Mouse (Mus musculus): ENCODE results near the gene Gm43720. TPM values are rescaled to one million over a fixed set of nuclear protein-coding genes. Genes with fewer than 3 reads are reported as not detected.
A peak's percentile ranks its signal among the peaks of the same experiment; 100 is the strongest.

The Gm43720 gene
- polyA plus RNA-seq, 1 experiment from 2014 or later = 0.24 TPM

DNA sequence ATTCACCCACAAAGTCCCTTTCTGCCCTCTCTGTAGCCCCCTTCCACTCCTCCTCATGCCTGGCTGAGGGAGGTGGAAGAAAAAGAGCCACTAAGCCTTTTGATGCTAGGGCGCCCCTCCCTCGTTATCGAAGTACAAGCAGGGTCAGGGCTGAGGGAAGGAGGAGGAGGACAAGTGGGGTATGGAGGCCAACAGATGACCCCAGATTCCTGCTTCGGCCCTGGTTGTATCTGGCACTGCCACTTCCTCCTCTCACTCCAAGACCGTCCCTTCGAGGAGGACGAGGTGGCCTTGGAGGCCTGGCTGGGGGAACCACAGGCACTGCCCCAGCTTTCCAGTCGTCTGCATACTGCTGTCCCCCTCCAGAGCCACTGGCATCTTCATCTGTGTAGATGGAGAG, 5.6 kb downstream of the Gm43720 start:
- H3K27ac ChIP-seq = no peak overlapping the region
- no peak overlapping the region for H3K4me3 ChIP-seq
- H3K4me1 ChIP-seq = peaks cover 28% of the 10 kb centered on the region
- no peak overlapping the region for H3K9ac ChIP-seq
- no peak overlapping the region for H3K4me2 ChIP-seq
- WGBS = 63% methylated on average over 8 of the region's 8 CpGs
- no peak for ATAC-seq (ENCODE audit: borderline replicate concordance, extremely low read depth, low FRiP score, low TSS enrichment)
- H3K36me3 ChIP-seq = no peaks in the 10 kb centered on the region
- peaks cover 11% of the 10 kb centered on the region for H3K27me3 ChIP-seq
- no peaks in the 10 kb centered on the region for H3K9me3 ChIP-seq

DNA sequence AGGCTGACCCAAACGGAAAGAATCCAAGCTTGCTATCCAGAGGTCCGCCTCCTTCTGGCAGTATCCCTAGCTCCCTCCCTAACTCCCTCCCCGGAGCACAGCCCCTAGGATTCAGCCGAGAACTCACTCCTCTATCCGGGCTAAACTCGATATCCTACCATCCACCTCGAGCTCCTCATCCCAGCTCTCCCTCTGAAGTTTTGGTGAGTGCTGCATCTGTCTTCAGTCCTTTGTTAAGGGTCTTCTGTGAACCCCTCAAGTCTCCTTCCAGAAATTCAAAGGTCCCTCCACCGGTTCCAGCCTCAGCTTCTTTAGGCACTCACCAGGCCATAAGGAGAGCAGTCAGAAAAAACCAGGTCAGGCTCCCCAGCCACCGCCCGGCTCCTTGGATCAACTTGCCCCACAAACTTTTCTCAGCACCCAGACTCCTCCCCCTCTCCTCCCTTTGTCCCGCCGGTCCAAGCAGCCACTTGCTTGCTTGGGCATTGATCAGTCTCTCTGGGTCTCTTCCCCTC, 7.3 kb downstream of the Gm43720 start, which contains the start of gene Gal3st4:
Gene Gal3st4 (minus strand): TSS at position 432 of the 515 bp plus-strand sequence.
- H3K4me1 ChIP-seq = peaks cover 17% of the 10 kb centered on the region
- peaks cover 11% of the 10 kb centered on the region for H3K27me3 ChIP-seq
- 5% methylated on average over 12 of the region's 12 CpGs for WGBS
- H3K36me3 ChIP-seq = no peaks in the 10 kb centered on the region
- peak; percentile 33; the same call in 1 of the 2 replicates for ATAC-seq (ENCODE audit: borderline replicate concordance, extremely low read depth, low FRiP score, low TSS enrichment)
- H3K9ac ChIP-seq = 0 out of 2 replicates have a peak within 1 kb of the TSS, but pooled peaks have one; percentile 14
- peak within 1 kb of the TSS; percentile 47 for H3K4me2 ChIP-seq
- H3K27ac ChIP-seq = peak within 1 kb of the TSS; percentile 16; the same call in 1 of the 2 replicates
- no peaks in the 10 kb centered on the region for H3K9me3 ChIP-seq
- H3K4me3 ChIP-seq = peak within 1 kb of the TSS; percentile 24

DNA sequence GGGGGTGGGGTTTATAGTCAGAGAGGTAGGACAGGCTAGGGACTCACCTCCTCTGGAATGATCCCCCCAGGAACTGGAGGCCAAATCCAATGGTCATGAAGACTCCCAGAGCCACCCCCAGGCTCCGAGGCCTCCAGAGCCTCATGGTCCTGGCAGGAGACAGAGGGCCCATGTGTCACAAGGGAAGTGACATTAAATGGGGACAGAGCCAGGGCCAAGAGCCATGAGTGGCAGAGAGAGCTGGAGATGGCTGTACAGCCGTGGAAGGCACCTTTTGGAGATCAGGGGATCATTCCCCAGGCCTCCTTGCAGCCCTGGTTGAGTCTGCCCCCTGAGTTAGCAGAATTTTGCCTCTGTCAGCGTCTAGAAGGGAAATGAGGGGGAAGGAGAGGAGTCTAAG, 8.5 kb downstream of the Gm43720 start:
- H3K36me3 ChIP-seq = 0 out of 2 replicates have a peak, but pooled peaks cover 2% of the 10 kb centered on the region
- H3K27ac ChIP-seq = no peak overlapping the region
- no peak overlapping the region for H3K9ac ChIP-seq
- H3K27me3 ChIP-seq = peaks cover 11% of the 10 kb centered on the region
- no peak for ATAC-seq (ENCODE audit: borderline replicate concordance, extremely low read depth, low FRiP score, low TSS enrichment)
- WGBS = 29% methylated on average over 3 of the region's 3 CpGs
- no peak overlapping the region for H3K4me3 ChIP-seq
- peaks cover 17% of the 10 kb centered on the region for H3K4me1 ChIP-seq
- H3K4me2 ChIP-seq = no peak overlapping the region
- no peaks in the 10 kb centered on the region for H3K9me3 ChIP-seq

DNA sequence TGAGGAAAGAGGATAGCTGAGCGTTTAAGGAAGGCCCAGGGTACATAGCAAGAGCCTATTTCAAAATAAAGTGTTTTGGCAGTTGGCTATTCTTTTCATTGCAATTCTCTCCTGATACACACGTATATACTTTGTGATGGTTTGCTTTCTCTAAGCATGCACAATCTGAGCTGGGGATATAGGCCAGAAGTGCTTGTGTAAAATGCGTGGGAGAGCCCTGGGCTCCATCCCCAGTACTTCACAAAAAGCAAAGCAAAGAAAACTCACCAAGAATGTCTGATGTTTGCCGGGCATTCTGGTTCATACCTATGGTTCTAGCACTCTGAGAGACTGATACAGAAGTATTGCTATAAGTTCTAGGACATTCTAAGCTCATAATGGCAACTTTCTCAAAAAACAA, 10.8 kb downstream of the Gm43720 start:
- Histone ChIP-seq H3K27me3 (peaks cover 11% of the 10 kb centered on the region), H3K36me3 (0 out of 2 replicates have a peak, but pooled peaks cover 4% of the 10 kb centered on the region), H3K9me3 (no peaks in the 10 kb centered on the region), H3K9ac (no peak overlapping the region), H3K4me1 (peaks cover 17% of the 10 kb centered on the region), H3K4me2 (no peak overlapping the region), H3K27ac (no peak overlapping the region), H3K4me3 (no peak overlapping the region)
- WGBS = 73% methylated on average over 4 of the region's 4 CpGs
- no peak for ATAC-seq (ENCODE audit: borderline replicate concordance, extremely low read depth, low FRiP score, low TSS enrichment)

DNA sequence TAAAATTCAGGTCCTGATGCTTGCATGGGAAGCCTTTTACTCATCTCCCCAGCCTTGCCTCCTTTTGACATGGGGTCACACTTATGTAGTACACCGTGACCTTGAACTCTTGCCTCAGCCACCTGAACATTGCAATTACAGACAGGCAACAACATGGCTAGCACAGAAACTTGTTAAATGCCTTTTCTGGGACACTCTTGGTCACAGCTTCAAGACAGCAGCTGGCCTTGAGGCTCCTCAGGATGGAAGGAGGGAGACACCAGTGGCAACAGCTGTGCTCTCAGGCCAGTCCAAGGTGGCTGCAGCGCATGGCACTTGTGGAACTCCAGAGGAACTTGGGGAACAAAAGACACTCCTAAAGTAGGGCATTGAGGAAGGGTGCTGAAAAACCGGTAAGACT, 12.6 kb downstream of the Gm43720 start:
- whole genome bisulfite sequencing = 89% methylated on average over 3 of the region's 3 CpGs
- Histone ChIP-seq H3K4me2 (no peak overlapping the region), H3K9me3 (no peaks in the 10 kb centered on the region)

DNA sequence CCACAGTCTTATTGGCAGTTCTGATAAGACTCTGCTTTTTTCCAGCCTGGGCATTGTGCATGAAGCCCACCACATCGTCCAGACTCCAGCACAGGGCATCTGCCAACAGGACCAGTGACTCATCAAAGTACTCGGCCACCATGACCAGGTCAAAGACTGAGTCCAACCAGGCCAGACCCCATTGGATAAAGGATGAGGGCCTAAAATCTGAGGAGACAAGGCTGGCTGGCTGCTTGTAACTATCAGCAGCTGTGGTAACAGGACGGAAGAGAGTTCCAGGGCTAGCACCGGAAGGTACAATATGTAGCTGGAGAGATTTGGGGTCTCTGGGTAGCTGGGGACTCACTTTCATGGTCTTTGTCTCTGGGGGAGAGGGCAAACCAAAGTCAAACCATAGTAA, 14.0 kb downstream of the Gm43720 start:
- Histone ChIP-seq H3K4me3 (no peak overlapping the region), H3K27ac (no peak overlapping the region), H3K9ac (no peak overlapping the region), H3K27me3 (peaks cover 4% of the 10 kb centered on the region; the same call in 1 of the 2 replicates), H3K4me1 (peaks cover 29% of the 10 kb centered on the region), H3K4me2 (no peak overlapping the region), H3K9me3 (no peaks in the 10 kb centered on the region), H3K36me3 (peaks cover 18% of the 10 kb centered on the region)
- 95% methylated on average over 4 of the region's 4 CpGs for WGBS
- no peak for ATAC-seq (ENCODE audit: borderline replicate concordance, extremely low read depth, low FRiP score, low TSS enrichment)

More for the DNA sequence above, 12.6 kb downstream of the Gm43720 start:
- Histone ChIP-seq H3K36me3 (peaks cover 5% of the 10 kb centered on the region; the same call in 1 of the 2 replicates), H3K27me3 (peaks cover 10% of the 10 kb centered on the region), H3K27ac (no peak overlapping the region), H3K4me1 (peaks cover 23% of the 10 kb centered on the region), H3K9ac (no peak overlapping the region), H3K4me3 (no peak overlapping the region)
- no peak for ATAC-seq (ENCODE audit: borderline replicate concordance, extremely low read depth, low FRiP score, low TSS enrichment)

DNA sequence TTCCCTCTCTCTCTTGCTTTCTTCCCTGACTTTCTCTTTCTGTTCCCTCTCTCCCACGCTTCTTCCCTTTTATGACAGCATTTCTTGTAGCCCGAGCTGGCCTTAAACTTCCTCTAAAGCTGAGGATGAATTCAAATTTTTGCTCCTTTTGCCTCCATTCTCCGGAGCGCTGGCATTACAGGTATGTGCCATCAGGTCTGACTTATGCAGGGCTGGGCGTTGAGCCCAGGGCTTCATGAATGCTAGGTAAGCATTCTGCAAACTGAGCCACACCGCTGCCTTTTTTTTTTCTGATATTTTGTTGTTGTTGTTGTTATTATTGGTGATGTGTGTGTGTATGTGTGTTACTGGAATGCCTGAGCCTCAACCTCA, 15.6 kb downstream of the Gm43720 start:
- H3K27me3 ChIP-seq = no peaks in the 10 kb centered on the region
- no peaks in the 10 kb centered on the region for H3K9me3 ChIP-seq
- H3K36me3 ChIP-seq = peaks cover 33% of the 10 kb centered on the region
- H3K9ac ChIP-seq = peak overlapping the region; percentile 93
- peaks cover 29% of the 10 kb centered on the region for H3K4me1 ChIP-seq
- H3K4me3 ChIP-seq = peak overlapping the region; percentile 83
- ATAC-seq (ENCODE audit: borderline replicate concordance, extremely low read depth, low FRiP score, low TSS enrichment) = no peak
- peak overlapping the region; percentile 92 for H3K4me2 ChIP-seq
- H3K27ac ChIP-seq = peak overlapping the region; percentile 16; the same call in 1 of the 2 replicates
- 14% methylated on average over 6 of the region's 6 CpGs for WGBS

DNA sequence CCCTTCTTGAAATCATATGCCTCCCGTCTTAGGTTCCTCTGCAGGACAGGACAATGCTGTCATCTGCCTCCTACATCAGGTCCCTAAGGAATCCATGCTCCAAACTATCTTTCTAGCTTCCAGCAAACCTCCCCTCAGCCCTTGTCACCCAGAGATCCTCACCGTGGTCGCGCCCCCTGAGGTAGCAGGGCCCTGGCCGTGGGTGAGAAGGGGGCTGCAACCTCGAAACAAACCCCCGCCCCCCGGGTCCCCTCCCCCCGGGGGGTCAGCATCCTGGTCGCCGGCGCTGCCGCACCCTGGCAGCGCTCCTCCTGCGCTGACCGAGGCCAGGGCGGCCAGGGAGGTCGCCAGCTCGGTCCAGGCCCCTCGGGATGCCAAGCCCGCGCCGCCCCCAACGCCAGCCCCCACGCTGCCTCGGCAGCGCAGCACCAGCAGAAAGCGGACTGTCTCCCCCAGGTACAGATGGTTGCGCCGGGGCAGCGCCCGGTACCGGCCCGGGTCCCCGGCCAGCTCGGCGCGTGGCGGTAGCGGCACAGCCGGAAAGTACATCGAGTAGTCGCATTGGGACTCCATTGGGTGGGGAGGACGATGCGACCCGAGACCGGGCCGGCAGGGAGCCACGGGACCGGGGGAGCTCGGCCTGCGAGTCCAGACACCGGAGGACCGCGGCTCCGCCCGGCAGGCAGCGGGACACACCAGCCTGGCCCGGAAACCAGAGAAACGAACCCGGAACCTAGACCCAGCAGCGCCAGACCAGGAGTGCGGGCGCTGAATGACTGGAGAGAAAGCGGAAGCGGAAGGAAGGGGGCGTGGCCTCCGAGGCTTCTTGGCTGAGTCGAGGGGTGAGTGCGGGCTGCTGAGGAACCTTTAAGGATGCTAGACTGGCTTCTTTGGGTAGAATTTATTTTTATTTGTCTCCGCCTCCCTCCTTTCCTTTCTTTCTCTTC, 16.2 kb downstream of the Gm43720 start, which contains the start of gene BC037034:
Gene BC037034 (minus strand): TSS at position 774 of the 947 bp plus-strand sequence.
- peaks cover 29% of the 10 kb centered on the region for H3K4me1 ChIP-seq
- peak within 1 kb of the TSS; percentile 56 for H3K27ac ChIP-seq
- H3K9me3 ChIP-seq = no peaks in the 10 kb centered on the region
- WGBS = under 1% methylated on average over 71 of the region's 71 CpGs
- peak within 1 kb of the TSS; percentile 93 for H3K9ac ChIP-seq
- H3K4me3 ChIP-seq = peak within 1 kb of the TSS; percentile 83
- peak; percentile 90 for ATAC-seq (ENCODE audit: borderline replicate concordance, extremely low read depth, low FRiP score, low TSS enrichment)
- peaks cover 36% of the 10 kb centered on the region for H3K36me3 ChIP-seq
- H3K4me2 ChIP-seq = peak within 1 kb of the TSS; percentile 92
- no peaks in the 10 kb centered on the region for H3K27me3 ChIP-seq

DNA sequence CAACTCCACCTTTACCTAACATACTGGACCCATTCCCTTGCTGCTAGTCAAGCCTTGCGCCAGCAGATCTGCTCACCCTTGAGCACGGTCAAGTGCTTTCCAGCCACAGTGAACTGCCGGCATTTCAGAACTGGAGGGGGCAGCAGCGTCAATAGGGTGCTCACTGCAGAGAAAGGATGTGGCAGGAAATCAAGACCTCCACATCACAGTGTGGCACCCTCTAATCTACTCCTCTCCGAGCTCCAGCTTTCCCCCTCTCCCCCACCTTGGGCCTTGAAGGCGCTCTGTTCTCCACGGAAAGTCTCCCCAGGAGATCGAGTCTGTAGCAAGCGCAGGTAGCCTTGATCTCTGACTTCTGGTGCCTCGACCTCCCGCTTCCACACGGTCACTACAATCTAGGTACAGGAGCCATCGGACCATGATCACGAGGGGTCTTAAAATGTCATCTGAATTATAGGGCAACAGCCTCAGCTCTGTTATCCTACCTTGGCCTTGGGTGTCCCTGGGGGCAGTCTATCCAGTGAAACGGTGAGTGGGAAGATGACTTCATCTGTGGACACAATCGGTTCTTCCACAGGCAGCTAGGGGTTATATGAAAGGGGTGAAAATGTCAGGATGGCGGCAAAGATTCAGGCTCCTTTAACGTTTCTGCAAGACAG, 17.0 kb downstream of the Gm43720 start:
- ATAC-seq (ENCODE audit: borderline replicate concordance, extremely low read depth, low FRiP score, low TSS enrichment) = no peak

DNA sequence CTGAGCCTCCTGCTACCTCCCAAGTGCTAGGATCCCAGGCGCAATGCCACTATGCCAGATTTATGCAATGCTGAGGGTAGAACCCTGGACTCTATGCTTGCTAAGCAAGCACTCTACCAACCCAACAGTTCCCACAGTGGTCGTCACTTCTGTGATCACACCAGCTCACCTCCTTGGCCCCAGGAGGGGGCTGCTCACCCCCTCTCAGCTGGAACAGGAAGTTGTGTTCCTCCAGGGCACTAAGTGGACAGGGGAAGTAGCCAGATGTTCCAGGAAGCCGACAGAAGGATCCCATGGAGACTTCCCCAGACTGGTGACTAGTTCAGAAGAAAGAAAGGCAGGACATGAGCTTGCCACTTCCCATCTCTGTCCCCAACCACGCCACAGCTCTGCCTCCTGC, 17.8 kb downstream of the Gm43720 start:
- Histone ChIP-seq H3K36me3 (peaks cover 43% of the 10 kb centered on the region), H3K4me2 (no peak overlapping the region; the same call in 1 of the 2 replicates), H3K9me3 (no peaks in the 10 kb centered on the region), H3K27ac (no peak overlapping the region), H3K27me3 (no peaks in the 10 kb centered on the region), H3K9ac (no peak overlapping the region), H3K4me3 (peak overlapping the region; percentile 83; the same call in 1 of the 2 replicates), H3K4me1 (peaks cover 29% of the 10 kb centered on the region)
- no peak for ATAC-seq (ENCODE audit: borderline replicate concordance, extremely low read depth, low FRiP score, low TSS enrichment)
- WGBS = 72% methylated on average over 4 of the region's 4 CpGs

More for the DNA sequence above, 17.0 kb downstream of the Gm43720 start:
- Histone ChIP-seq H3K27me3 (no peaks in the 10 kb centered on the region), H3K9me3 (no peaks in the 10 kb centered on the region), H3K4me1 (peaks cover 29% of the 10 kb centered on the region), H3K9ac (peak overlapping the region; percentile 93), H3K4me3 (peak overlapping the region; percentile 83), H3K4me2 (peak overlapping the region; percentile 92), H3K36me3 (peaks cover 43% of the 10 kb centered on the region), H3K27ac (no peak overlapping the region)
- WGBS = 60% methylated on average over 18 of the region's 18 CpGs

DNA sequence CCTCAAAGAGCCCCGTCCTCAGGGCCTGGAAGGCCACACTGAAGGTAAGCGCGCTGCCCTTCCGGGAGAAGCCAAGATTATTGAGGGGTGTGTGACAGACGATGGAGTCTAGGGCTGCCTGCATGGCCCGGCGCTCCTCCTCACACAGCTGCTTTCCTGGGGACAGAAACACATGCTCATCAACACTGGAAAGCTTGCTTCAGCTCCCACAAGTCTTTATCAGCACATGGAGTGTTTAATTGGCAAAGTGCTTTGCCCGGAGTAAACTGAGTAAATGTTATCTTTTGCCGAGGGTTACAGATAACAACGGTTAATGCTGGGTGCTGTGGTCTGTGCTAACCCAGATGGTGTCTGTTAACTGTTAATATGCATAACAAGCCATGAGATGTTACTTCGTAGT, 18.9 kb downstream of the Gm43720 start:
- no peak for ATAC-seq (ENCODE audit: borderline replicate concordance, extremely low read depth, low FRiP score, low TSS enrichment)

More for the DNA sequence above, 18.9 kb downstream of the Gm43720 start:
- no peak overlapping the region for H3K4me3 ChIP-seq
- WGBS = 67% methylated on average over 11 of the region's 11 CpGs
- peaks cover 34% of the 10 kb centered on the region for H3K4me1 ChIP-seq
- H3K4me2 ChIP-seq = no peak overlapping the region
- H3K27ac ChIP-seq = no peak overlapping the region
- H3K27me3 ChIP-seq = no peaks in the 10 kb centered on the region
- no peaks in the 10 kb centered on the region for H3K9me3 ChIP-seq
- peaks cover 39% of the 10 kb centered on the region for H3K36me3 ChIP-seq
- H3K9ac ChIP-seq = no peak overlapping the region

All from lung, embryonic 15.5 days (tissue).